Mouse (Mus musculus): ENCODE measurements at regions not wholly inside any gene's neighbourhood (a gene's known extent, or its start where the extent isn't known, plus 50 kb on each side); places are given as distances from the start of the nearest gene placed in this dataset.

DNA sequence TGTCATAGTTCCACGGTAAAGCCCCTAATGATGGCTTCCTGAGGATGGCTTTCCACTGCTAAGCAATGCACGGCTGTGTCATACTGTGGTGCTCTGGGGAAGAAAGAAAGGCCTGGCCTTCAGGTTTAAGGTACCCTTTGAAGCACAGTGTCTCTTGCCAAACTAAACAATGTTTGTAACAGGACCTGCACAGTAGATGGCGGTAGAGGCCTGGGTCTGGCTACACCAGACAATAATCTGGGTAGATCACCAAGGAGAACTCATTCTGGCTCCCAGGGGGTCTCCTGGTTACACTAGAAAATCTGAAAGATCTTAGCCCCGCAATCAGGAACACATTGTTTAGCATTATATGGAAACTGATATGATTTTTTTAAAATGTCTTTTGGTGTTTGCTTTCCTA is 276.4 kb downstream of the Drd1 start:
- TF ChIP-seq POLR2A (IDR thresholded peaks at IDR 0.05; ENCODE audit: insufficient read length, low read depth) (no peak), USF1 (IDR thresholded peaks at IDR 0.05; ENCODE audit: low read depth) (no peak), E2F4 (IDR thresholded peaks at IDR 0.05; ENCODE audit: insufficient read depth) (no peak), POLR2AphosphoS2 (IDR thresholded peaks at IDR 0.05; ENCODE audit: insufficient read length, low read depth) (no peak), REST (IDR thresholded peaks at IDR 0.05; ENCODE audit: insufficient read depth, insufficient read length) (no peak), MAX (IDR thresholded peaks at IDR 0.05; ENCODE audit: low read depth) (no peak), TCF3 (IDR thresholded peaks at IDR 0.05; ENCODE audit: insufficient read length, low read depth) (no peak), TCF12 (IDR thresholded peaks at IDR 0.05; ENCODE audit: insufficient read depth, poor library complexity, severe bottlenecking) (no peak), MYOD1 (IDR thresholded peaks at IDR 0.05; ENCODE audit: control insufficient read depth in 1 of 3, insufficient read length in 2 of 3, low read depth in 2 of 3) (no peak), CEBPB (IDR thresholded peaks at IDR 0.05; ENCODE audit: insufficient read depth, poor library complexity, severe bottlenecking) (no peak), MYOG (IDR thresholded peaks at IDR 0.05; ENCODE audit: control insufficient read depth in 1 of 3, insufficient read depth in 1 of 3, insufficient read length in 2 of 3, low read depth in 2 of 3) (no peak), SRF (IDR thresholded peaks at IDR 0.05; ENCODE audit: control insufficient read depth, insufficient read length, low read depth) (no peak)

Data from myocyte (in vitro differentiated cells).